Mouse (Mus musculus) CH12.LX (cell line): ENCODE results near the gene Sh3bp5. TPM values are rescaled to one million over a fixed set of nuclear protein-coding genes. Genes with fewer than 3 reads are reported as not detected.

Experiments
- DNase-seq: peaks from one replicate; pipeline ENCODE4 v3.0.0-alpha.2; 2013; ENCODE audit errors: extremely low read depth
- H3K27ac ChIP-seq: 2 replicates; pipeline ENCODE4 v1.5.1; 2012; ENCODE audit warnings: low read depth, mild to moderate bottlenecking, control low read depth, moderate library complexity; ENCODE audit not compliant: insufficient read depth
- H3K27me3 ChIP-seq: replicated peaks from 2 replicates; pipeline ENCODE3; 2012; ENCODE audit warnings: inconsistent platforms
- H3K36me3 ChIP-seq, 2 experiments: replicated peaks in 1 of 2; 2 replicates each; pipeline versions ENCODE3 to v1.6.1; 2012; ENCODE audit warnings: inconsistent platforms in 1 of 2, low read length in 1 of 2, mild to moderate bottlenecking in 1 of 2, mixed read lengths in 1 of 2, moderate library complexity in 1 of 2; ENCODE audit not compliant: control insufficient read depth in 1 of 2, insufficient read depth in 1 of 2
- H3K4me1 ChIP-seq, 2 experiments: 2 replicates each; pipeline ENCODE4 v1.6.1; 2012; ENCODE audit warnings: inconsistent platforms in 1 of 2, moderate library complexity in 1 of 2; ENCODE audit not compliant: insufficient read depth in 2 of 2, control insufficient read depth in 1 of 2
- H3K4me2 ChIP-seq: 2 replicates; pipeline ENCODE4 v1.6.1; 2012; ENCODE audit warnings: low read depth, mild to moderate bottlenecking, control low read depth; ENCODE audit not compliant: poor library complexity, insufficient read depth, severe bottlenecking
- H3K4me3 ChIP-seq, 3 experiments: fragments of 150-350 bp in 1 of 3; sonication (generic) in 1 of 3; replicated peaks in 1 of 3; 2 replicates each; pipeline versions ENCODE3 to v1.5.1; 2011 to 2012; ENCODE audit warnings: low read depth in 2 of 3, low read length in 2 of 3, mild to moderate bottlenecking in 2 of 3, moderate library complexity in 2 of 3, control low read depth in 1 of 3, improper control_type of control experiment in 1 of 3, inconsistent platforms in 1 of 3, mixed read lengths in 1 of 3; ENCODE audit not compliant: poor library complexity in 1 of 3
- H3K79me2 ChIP-seq: replicated peaks from 2 replicates; pipeline ENCODE4 v1.6.1; 2012; ENCODE audit warnings: mild to moderate bottlenecking, moderate library complexity; ENCODE audit not compliant: control insufficient read depth, poor library complexity, insufficient read depth, severe bottlenecking; ENCODE audit errors: extremely low read depth
- H3K9ac ChIP-seq: 2 replicates; pipeline ENCODE4 v1.6.1; 2012; ENCODE audit warnings: low read depth, mild to moderate bottlenecking, control low read depth, moderate library complexity; ENCODE audit not compliant: insufficient read depth
- H3K9me3 ChIP-seq: replicated peaks from 2 replicates; pipeline ENCODE3; 2012; ENCODE audit warnings: low read length, inconsistent platforms, mixed read lengths
- BHLHE40 ChIP-seq: IDR thresholded peaks from 2 replicates; pipeline ENCODE4 v1.6.1; 2011; ENCODE audit warnings: mild to moderate bottlenecking, low read depth, low read length, improper control_type of control experiment
- CTCF ChIP-seq, 2 experiments: IDR thresholded peaks in 1 of 2; conservative IDR thresholded peaks in 1 of 2; 2 replicates each; pipeline ENCODE4 v1.5.1; 2011 to 2012; ENCODE audit warnings: low read depth in 2 of 2, low read length in 2 of 2, improper control_type of control experiment in 1 of 2, inconsistent platforms in 1 of 2, mild to moderate bottlenecking in 1 of 2, moderate library complexity in 1 of 2
- ELF1 ChIP-seq: IDR thresholded peaks from 2 replicates; pipeline ENCODE4 v1.6.1; 2014; ENCODE audit warnings: low read depth, mild to moderate bottlenecking, inconsistent platforms, low read length, improper control_type of control experiment
- ETS1 ChIP-seq: conservative IDR thresholded peaks from 2 replicates; pipeline ENCODE4 v1.6.1; 2012; ENCODE audit warnings: low read depth, mild to moderate bottlenecking, inconsistent platforms, low read length, improper control_type of control experiment, moderate library complexity
- HCFC1 ChIP-seq: IDR thresholded peaks from 2 replicates; pipeline ENCODE4 v1.6.1; 2012; ENCODE audit warnings: low read depth, mild to moderate bottlenecking, inconsistent platforms, low read length, improper control_type of control experiment
- IRF4 ChIP-seq: IDR thresholded peaks from 2 replicates; pipeline ENCODE4 v1.6.1; 2014; ENCODE audit warnings: low read depth, mild to moderate bottlenecking, inconsistent platforms, low read length, improper control_type of control experiment
- JUN ChIP-seq: IDR thresholded peaks from 2 replicates; pipeline ENCODE4 v1.6.1; 2011; ENCODE audit warnings: low read depth, mild to moderate bottlenecking, low read length, improper control_type of control experiment, moderate library complexity; ENCODE audit not compliant: insufficient read depth
- MAFK ChIP-seq: IDR thresholded peaks from 2 replicates; pipeline ENCODE4 v1.6.1; 2011; ENCODE audit warnings: low read length, improper control_type of control experiment; ENCODE audit not compliant: insufficient replicate concordance
- MAX ChIP-seq: IDR thresholded peaks from 2 replicates; pipeline ENCODE4 v1.6.1; 2011; ENCODE audit warnings: low read length, improper control_type of control experiment
- MAZ ChIP-seq: IDR thresholded peaks from 2 replicates; pipeline ENCODE4 v1.6.1; 2012; ENCODE audit warnings: low read depth, mild to moderate bottlenecking, inconsistent platforms, low read length, improper control_type of control experiment, moderate library complexity
- MEF2A ChIP-seq: IDR thresholded peaks from 2 replicates; pipeline ENCODE4 v1.6.1; 2014; ENCODE audit warnings: low read depth, mild to moderate bottlenecking, inconsistent platforms, low read length, improper control_type of control experiment, borderline replicate concordance
- MYC ChIP-seq: IDR thresholded peaks from 2 replicates; pipeline ENCODE4 v1.6.1; 2011; ENCODE audit warnings: low read depth, mild to moderate bottlenecking, improper control_type of control experiment, low read length
- NELFE ChIP-seq: IDR thresholded peaks from 2 replicates; pipeline ENCODE4 v1.6.1; 2011; ENCODE audit warnings: low read depth, low read length, improper control_type of control experiment
- RAD21 ChIP-seq: IDR thresholded peaks from 2 replicates; pipeline ENCODE4 v1.6.1; 2011; ENCODE audit warnings: low read depth, mild to moderate bottlenecking, low read length, improper control_type of control experiment, moderate library complexity
- SIN3A ChIP-seq: IDR thresholded peaks from 2 replicates; pipeline ENCODE4 v1.6.1; 2012; ENCODE audit warnings: low read length, improper control_type of control experiment, inconsistent platforms
- SMC3 ChIP-seq: IDR thresholded peaks from 2 replicates; pipeline ENCODE4 v1.6.1; 2011; ENCODE audit warnings: low read depth, low read length, improper control_type of control experiment
- UBTF ChIP-seq: IDR thresholded peaks from 2 replicates; pipeline ENCODE4 v1.6.1; 2012; ENCODE audit warnings: low read depth, mild to moderate bottlenecking, inconsistent platforms, low read length, improper control_type of control experiment, moderate library complexity
- USF1 ChIP-seq: IDR thresholded peaks from 2 replicates; pipeline ENCODE4 v1.6.1; 2014; ENCODE audit warnings: low read depth, mild to moderate bottlenecking, inconsistent platforms, low read length, improper control_type of control experiment
- USF2 ChIP-seq: conservative IDR thresholded peaks from 2 replicates; pipeline ENCODE4 v1.6.1; 2011; ENCODE audit warnings: low read depth, low read length, improper control_type of control experiment
- dilution Hi-C: fragments of 300-500 bp; cut with MboI; formaldehyde crosslinking; loops from 2 replicates; pipeline ENCODE4 v1.14.3; 2020; ENCODE audit warnings: low sequenced_read_pairs; ENCODE audit not compliant: extremely low pct_unique_long_range_greater_than_20kb, extremely low pct_ligation_motif_present
- in situ Hi-C: fragments of 300-500 bp; cut with MboI; formaldehyde crosslinking; loops from 3 replicates; pipeline ENCODE4 v1.14.3; 2019; ENCODE audit warnings: low sequenced_read_pairs, low pct_ligation_motif_present, low pct_unique_long_range_greater_than_20kb, mixed read lengths
- polyA plus RNA-seq: library from polyadenylated mRNA; unstranded; fragments of >175 nt; gene quantifications from 2 replicates; pipeline ENCODE4 v1.2.1, GENCODE M21; 2012; ENCODE audit warnings: low read depth; ENCODE audit not compliant: insufficient read length
- total RNA-seq, 2 experiments: library from RNA; depleted of rRNA; stranded (reverse); fragments of 300-350 nt in 1 of 2; fragments of >200 nt in 1 of 2; gene quantifications; 2 replicates each; pipeline ENCODE4 v1.2.3; 2012 to 2014

Gene Sh3bp5
- total and polyA plus RNA-seq, 3 experiments = 57.4 to 158 (median 64.6) TPM

DNA sequence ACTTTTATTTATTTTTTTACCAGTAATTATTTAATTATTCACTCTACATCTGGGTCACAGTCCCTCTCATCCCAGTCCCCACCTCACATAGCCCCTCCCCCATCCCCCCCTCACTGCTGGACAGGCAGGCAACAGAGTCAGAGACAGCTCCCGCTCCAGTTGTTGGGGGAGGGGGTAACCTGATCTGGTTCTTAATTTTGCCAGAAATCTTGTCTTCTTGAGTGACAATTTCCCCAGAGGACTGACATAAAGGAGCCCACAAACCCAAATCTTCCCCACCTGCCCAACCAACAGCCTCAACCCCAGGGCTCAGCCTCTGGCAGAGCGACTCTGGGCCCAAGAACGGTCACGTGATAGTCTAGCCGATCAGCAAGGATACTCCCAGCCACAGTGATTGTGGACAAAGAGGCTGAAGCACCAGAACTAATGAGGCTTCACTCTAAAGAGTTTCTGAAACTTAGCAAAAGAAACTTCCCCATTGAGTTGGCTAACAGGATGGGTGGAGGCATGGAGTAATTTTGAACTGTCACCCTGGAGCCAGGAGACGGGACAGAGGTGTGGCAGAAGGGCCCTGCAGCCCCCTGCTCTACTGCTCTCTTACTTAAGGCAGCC is 22.3 kb downstream of the Sh3bp5 start (continued):
- TF ChIP-seq ETS1 (no peak), SIN3A (no peak), IRF4 (no peak), NELFE (no peak), USF1 (peak; percentile 83), BHLHE40 (peak; percentile 83), MYC (no peak), MAFK (no peak), CTCF (conservative IDR thresholded peaks at IDR 0.05 in 1 of 2, IDR thresholded peaks at IDR 0.05 in 1 of 2; ENCODE audit: low read depth in 2 of 2, low read length in 2 of 2) (no peak)
- TF ChIP-seq, all 38 proteins: peak for 5

DNA sequence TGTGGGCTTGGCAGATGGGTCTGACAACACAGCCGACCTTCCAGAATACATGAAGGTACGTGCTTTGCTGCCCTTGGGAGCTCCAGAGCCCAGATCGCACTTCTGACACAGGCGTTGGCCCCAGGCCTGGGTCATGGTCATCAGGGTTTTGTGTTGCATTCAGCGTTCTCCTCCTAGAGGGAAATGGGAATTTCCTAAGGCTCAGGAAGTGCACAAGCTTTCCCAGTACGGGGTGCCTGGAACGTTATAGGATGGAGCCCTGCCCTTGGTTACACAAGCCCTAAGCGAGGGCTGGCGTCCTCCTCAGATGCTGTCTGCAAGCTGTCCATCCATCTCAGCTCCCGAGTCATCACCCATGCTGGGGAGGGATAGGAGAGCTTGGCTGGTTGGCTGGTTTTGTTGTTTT is 23.2 kb downstream of the Sh3bp5 start:
- H3K4me1 ChIP-seq = peaks cover 76 to 99% of the 10 kb centered on the region in 2 experiments
- dilution Hi-C loops = no loop called here
- H3K4me2 ChIP-seq = no peak overlapping the region
- peak overlapping the region in 1 of 3 experiments; percentile 1 for H3K4me3 ChIP-seq
- in situ Hi-C loops = no loop called here
- DNase-seq = no peak
- no peaks in the 10 kb centered on the region for H3K9me3 ChIP-seq
- H3K79me2 ChIP-seq = peaks cover 80% of the 10 kb centered on the region
- H3K27me3 ChIP-seq = no peaks in the 10 kb centered on the region
- H3K27ac ChIP-seq = peak overlapping the region; percentile 65
- no peak overlapping the region for H3K9ac ChIP-seq
- TF ChIP-seq CTCF (conservative IDR thresholded peaks at IDR 0.05 in 1 of 2, IDR thresholded peaks at IDR 0.05 in 1 of 2; ENCODE audit: low read depth in 2 of 2, low read length in 2 of 2) = no peak
- no peak for TF ChIP-seq MEF2A
- TF ChIP-seq JUN = no peak
- no peak for TF ChIP-seq RAD21
- no peak for TF ChIP-seq HCFC1
- TF ChIP-seq ETS1 = no peak
- TF ChIP-seq ELF1 = no peak
- no peak for TF ChIP-seq BHLHE40
- no peak for TF ChIP-seq SIN3A
- no peak for TF ChIP-seq USF2
- TF ChIP-seq MAX = no peak
- no peak for TF ChIP-seq IRF4
- TF ChIP-seq UBTF = no peak
- no peak for TF ChIP-seq SMC3
- no peak for TF ChIP-seq MAZ
- H3K36me3 ChIP-seq = peaks cover 39 to 80% of the 10 kb centered on the region in 2 experiments
